Mouse (Mus musculus) bone marrow macrophage, adult 2 months (primary cell): ENCODE results near the gene Faf1.

Source experiments
- CTCF ChIP-seq: IDR thresholded peaks from 2 replicates; pipeline ENCODE4 v1.5.1; 2012; ENCODE audit warnings: low read depth, mild to moderate bottlenecking, low read length, moderate library complexity
- POLR2A ChIP-seq: IDR thresholded peaks from 2 replicates; pipeline ENCODE4 v1.6.1; 2012; ENCODE audit warnings: mild to moderate bottlenecking, low read depth, low read length, borderline replicate concordance

GRCm38 (mm10) chr4:109978068-109978857 is 301.9 kb downstream of the Faf1 start:
- no peak for TF ChIP-seq CTCF
- no peak for TF ChIP-seq POLR2A
